Mouse (Mus musculus) limb, embryonic 14.5 days (tissue): ENCODE results near the gene Klhl28. TPM values are rescaled to one million over a fixed set of nuclear protein-coding genes. Genes with fewer than 3 reads are reported as not detected.
A peak's percentile ranks its signal among the peaks of the same experiment; 100 is the strongest.

Experiments used
- ATAC-seq: fragments of 200-750 bp; cut with Nextera tagmentation; 2 replicates; pipeline ENCODE4 v1.8.0; 2017; ENCODE audit warnings: low read depth, moderate number of reproducible peaks, moderate TSS enrichment; ENCODE audit not compliant: low FRiP score
- DNase-seq: peaks from one replicate; pipeline ENCODE4 v3.0.0-alpha.2; 2015; ENCODE audit warnings: low spot score
- H3K27ac ChIP-seq: fragments of 300-500 bp; sonication (generic); replicated peaks from 2 replicates; pipeline ENCODE4 v1.5.1; 2014; ENCODE audit warnings: low read depth, mild to moderate bottlenecking, low read length, moderate library complexity, mixed read lengths
- H3K27me3 ChIP-seq: fragments of 300-500 bp; sonication (generic); 2 replicates; pipeline ENCODE4 v1.6.1; 2014; ENCODE audit warnings: low read length, mixed read lengths; ENCODE audit not compliant: control insufficient read depth, insufficient read depth
- H3K36me3 ChIP-seq: fragments of 300-500 bp; sonication (generic); 2 replicates; pipeline ENCODE4 v1.6.1; 2014; ENCODE audit warnings: mild to moderate bottlenecking, low read length, moderate library complexity, mixed read lengths; ENCODE audit not compliant: control insufficient read depth, insufficient read depth
- H3K4me1 ChIP-seq: fragments of 300-500 bp; sonication (generic); 2 replicates; pipeline ENCODE4 v1.6.1; 2014; ENCODE audit warnings: antibody characterized with exemption, low read length, mixed read lengths; ENCODE audit not compliant: control insufficient read depth, insufficient read depth
- H3K4me2 ChIP-seq: fragments of 300-500 bp; sonication (generic); replicated peaks from 2 replicates; pipeline ENCODE4 v1.6.1; 2014; ENCODE audit warnings: low read depth, mild to moderate bottlenecking, low read length, moderate library complexity; ENCODE audit not compliant: severe bottlenecking
- H3K4me3 ChIP-seq: fragments of 300-500 bp; sonication (generic); replicated peaks from 2 replicates; pipeline ENCODE4 v1.5.1; 2014; ENCODE audit warnings: low read length
- H3K9ac ChIP-seq: fragments of 300-500 bp; sonication (generic); 2 replicates; pipeline ENCODE4 v1.6.1; 2014; ENCODE audit warnings: mild to moderate bottlenecking, low read depth, low read length, moderate library complexity; ENCODE audit not compliant: severe bottlenecking
- H3K9me3 ChIP-seq: fragments of 300-500 bp; sonication (generic); 2 replicates; pipeline ENCODE4 v1.6.1; 2016; ENCODE audit warnings: low read length; ENCODE audit not compliant: control insufficient read depth
- POLR2A ChIP-seq: fragments of 200-500 bp; IDR thresholded peaks from 2 replicates; pipeline ENCODE4 v1.8.0; 2012; ENCODE audit warnings: inconsistent platforms, mild to moderate bottlenecking, moderate library complexity, borderline replicate concordance; ENCODE audit not compliant: insufficient read depth, insufficient read length; ENCODE audit errors: extremely low read depth
- WGBS: fragments of 180-500 bp; shearing (Covaris S2); extraction: QIAGEN DNeasy Blood & Tissue Kit; methylation state at CpG from one replicate; pipeline ENCODE4 v1.1.7; 2014; 5-methylcytosine and 5-hydroxymethylcytosine counted together
- polyA plus RNA-seq, 2 experiments: library from polyadenylated mRNA; depleted of rRNA in 1 of 2; stranded (reverse) in 1 of 2; unstranded in 1 of 2; fragments of >200 nt; fragmentation: Nextera tagmentation in 1 of 2; extraction: Ambion mirVana in 1 of 2; gene quantifications; 2 replicates each; pipeline versions ENCODE4 v1.2.1 to v1.2.3; 2012 to 2014

The Klhl28 gene
- 7.5 and 7.7 TPM in 2 replicates for polyA plus RNA-seq (2012; rRNA removed)
- polyA plus RNA-seq (2014; fragmentation: Nextera tagmentation; extraction: Ambion mirVana), result 16.6 and 19.5 TPM in 2 replicates

DNA sequence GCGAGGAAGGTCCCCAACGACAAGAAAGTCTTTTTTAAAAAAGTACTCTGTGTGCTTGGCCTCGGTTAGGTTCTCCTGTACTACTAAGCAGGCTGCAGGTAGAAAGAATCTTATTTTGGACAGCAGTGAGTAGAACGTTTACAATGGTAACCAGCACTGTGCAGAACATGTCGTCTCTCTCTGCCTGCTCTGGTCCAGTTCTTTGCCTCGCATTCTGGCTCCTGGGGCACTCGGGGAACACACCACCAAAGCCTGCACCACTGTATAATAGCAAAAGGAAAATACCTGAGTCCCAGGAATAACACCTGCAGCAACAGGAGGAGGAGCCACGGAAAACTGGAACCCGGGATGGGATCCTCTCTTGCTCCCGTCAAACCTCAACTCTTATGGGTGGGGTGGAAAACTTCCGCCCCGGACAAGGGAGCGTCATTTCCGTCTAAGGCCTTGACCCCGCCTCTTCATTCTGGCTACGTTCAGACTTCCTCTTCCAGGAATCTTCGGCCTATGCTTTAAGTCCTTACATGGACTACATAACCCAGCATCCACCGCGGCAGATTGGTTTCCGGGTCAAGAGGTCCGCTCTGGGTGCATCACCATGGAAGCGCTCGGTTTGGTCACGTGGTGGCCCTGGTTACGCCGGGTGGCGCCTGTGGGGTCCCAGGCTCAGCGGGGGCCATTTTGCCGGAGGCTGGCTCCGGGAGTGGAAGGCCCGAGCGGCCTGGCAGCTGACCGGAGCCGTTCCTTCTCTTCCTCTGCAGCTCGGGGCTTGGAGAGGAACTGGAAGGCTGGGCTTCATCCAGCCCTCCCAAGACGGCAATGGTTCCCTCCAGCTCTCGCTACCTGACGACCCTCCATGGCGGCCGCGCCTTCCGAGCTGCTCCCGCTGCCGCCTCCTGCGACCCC is at the start of gene Klhl28, which contains the start of gene Togaram1:
TSS of gene Klhl28 (minus strand) at position 411 of the 903 bp plus-strand sequence.
TSS of gene Togaram1 (plus strand) at position 681 of the 903 bp plus-strand sequence.
- Histone ChIP-seq H3K9me3 (no peaks in the 10 kb centered on the region), H3K4me1 (peaks cover 15% of the 10 kb centered on the region), H3K9ac (peak within 1 kb of the TSS; percentile 74), H3K36me3 (no peaks in the 10 kb centered on the region), H3K4me2 (peak within 1 kb of the TSS; percentile 88), H3K27ac (peak within 1 kb of the TSS; percentile 73), H3K4me3 (peak within 1 kb of the TSS; percentile 62), H3K27me3 (no peaks in the 10 kb centered on the region)
- ATAC-seq (peak; percentile 100), DNase-seq (peak; percentile 99)
- WGBS, result 0% methylated on average over 42 of the region's 45 CpGs
- peak; percentile 89; the same call in 1 of the 2 replicates for TF ChIP-seq POLR2A

DNA sequence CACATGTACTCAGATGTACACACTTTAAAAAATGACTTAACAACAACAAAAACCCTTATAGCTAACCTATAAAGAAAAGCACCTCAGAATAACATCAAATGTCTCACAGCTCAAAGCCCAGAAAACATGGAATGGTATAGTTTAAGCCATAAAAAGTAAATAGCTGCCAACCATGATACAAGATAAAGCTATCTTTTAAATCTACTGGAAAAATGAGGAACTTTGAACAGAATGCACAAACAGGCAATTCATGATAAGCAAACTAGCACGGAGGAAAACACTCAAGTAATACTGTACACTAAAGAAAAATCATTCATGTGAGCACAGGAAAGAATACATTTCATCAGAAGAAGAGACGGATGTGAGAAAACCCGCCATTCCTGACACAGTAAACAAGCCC is 42.4 kb upstream of the Klhl28 start:
- Histone ChIP-seq H3K4me2 (no peak overlapping the region), H3K36me3 (peaks cover 64% of the 10 kb centered on the region), H3K4me1 (no peaks in the 10 kb centered on the region), H3K9me3 (no peaks in the 10 kb centered on the region), H3K9ac (no peak overlapping the region), H3K4me3 (no peak overlapping the region), H3K27me3 (no peaks in the 10 kb centered on the region), H3K27ac (no peak overlapping the region)
- no peak for ATAC-seq
- no peak for DNase-seq
- 94% methylated on average over 3 of the region's 3 CpGs for WGBS
- TF ChIP-seq POLR2A, result no peak

- TF ChIP-seq POLR2A, result no peak
- Histone ChIP-seq H3K9me3 (no peaks in the 10 kb centered on the region), H3K4me2 (no peak overlapping the region), H3K9ac (no peak overlapping the region), H3K4me1 (0 out of 2 replicates have a peak, but pooled peaks cover 2% of the 10 kb centered on the region), H3K4me3 (no peak overlapping the region), H3K36me3 (peaks cover 33% of the 10 kb centered on the region), H3K27ac (no peak overlapping the region), H3K27me3 (no peaks in the 10 kb centered on the region)
- no peak for ATAC-seq
- no peak for DNase-seq
- WGBS, result 90% methylated on average over 1 of the region's 1 CpGs
Measured at GRCm38 (mm10) chr12:64977518-64977917, 12.2 kb upstream of the Klhl28 start.

- ATAC-seq (no peak), DNase-seq (no peak)
- H3K9ac ChIP-seq, result no peak overlapping the region
- no peak overlapping the region for H3K27ac ChIP-seq
- no peaks in the 10 kb centered on the region for H3K9me3 ChIP-seq
- WGBS, result 28% methylated on average over 1 of the region's 1 CpGs
- peaks cover 32% of the 10 kb centered on the region for H3K36me3 ChIP-seq
- no peak for TF ChIP-seq POLR2A
- no peak overlapping the region for H3K4me2 ChIP-seq
- H3K27me3 ChIP-seq, result no peaks in the 10 kb centered on the region
- peaks cover 5% of the 10 kb centered on the region; the same call in 1 of the 2 replicates for H3K4me1 ChIP-seq
- H3K4me3 ChIP-seq, result no peak overlapping the region
Measured at GRCm38 (mm10) chr12:64976191-64976590, 10.9 kb upstream of the Klhl28 start.

DNA sequence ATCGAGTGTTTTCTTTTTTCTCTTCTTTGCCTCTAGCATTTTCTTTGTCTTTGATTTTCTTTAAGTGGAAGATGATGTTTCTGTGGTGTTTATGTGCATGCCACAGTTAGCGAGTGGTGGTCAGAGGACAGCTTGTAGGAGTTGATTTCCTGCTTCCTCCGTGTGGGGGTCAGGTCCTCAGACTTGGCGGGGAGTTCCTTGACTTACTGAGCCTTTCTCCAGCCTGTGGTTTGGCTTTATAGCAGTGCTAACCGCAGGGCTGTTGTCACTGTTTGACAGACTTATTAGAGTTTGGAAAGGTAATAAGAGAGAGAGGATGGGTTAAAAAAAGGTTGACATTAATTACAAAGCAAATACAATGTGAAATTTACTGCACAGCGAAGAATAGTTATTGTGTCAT is 10.2 kb upstream of the Klhl28 start:
- WGBS, result 39% methylated on average over 6 of the region's 6 CpGs
- Histone ChIP-seq H3K36me3 (peaks cover 38% of the 10 kb centered on the region), H3K9me3 (no peaks in the 10 kb centered on the region), H3K9ac (no peak overlapping the region), H3K4me3 (no peak overlapping the region), H3K27me3 (no peaks in the 10 kb centered on the region), H3K27ac (no peak overlapping the region), H3K4me2 (no peak overlapping the region), H3K4me1 (peaks cover 11% of the 10 kb centered on the region)
- no peak for DNase-seq
- no peak for TF ChIP-seq POLR2A
- ATAC-seq, result no peak
